Mouse (Mus musculus): ENCODE measurements at regions not wholly inside any gene's neighbourhood (a gene's known extent, or its start where the extent isn't known, plus 50 kb on each side); places are given as distances from the start of the nearest gene placed in this dataset.
"Not testable (repeated sequence)": the region's sequence is repeated elsewhere in the genome, so short reads cannot be mapped to it uniquely, and the experiment has no call there.

GRCm38 (mm10) chr4:44424831-44425704, 124.4 kb downstream of the Melk start:
- DNase-seq (ENCODE audit: low spot score), result no peak

- no peak for DNase-seq (ENCODE audit: low spot score)
Observed at GRCm38 (mm10) chr4:44434593-44434992, 133.9 kb downstream of the Melk start.

- no peak for DNase-seq (ENCODE audit: low spot score)
Observed at GRCm38 (mm10) chr4:44445511-44445910, 144.8 kb downstream of the Melk start.

GRCm38 (mm10) chr4:44450881-44451532, 150.3 kb downstream of the Melk start:
- DNase-seq (ENCODE audit: low spot score), result no peak

- no peak for DNase-seq (ENCODE audit: low spot score)
Observed at GRCm38 (mm10) chr4:44452043-44452618, 151.5 kb downstream of the Melk start.

- peak; percentile 1 for DNase-seq (ENCODE audit: low spot score)
Observed at GRCm38 (mm10) chr4:44453552-44453951, 152.9 kb downstream of the Melk start.

- peak; percentile 3 for DNase-seq (ENCODE audit: low spot score)
Observed at GRCm38 (mm10) chr4:44455851-44456250, 155.2 kb downstream of the Melk start.

GRCm38 (mm10) chr4:44473511-44473910, 172.8 kb downstream of the Melk start:
- DNase-seq (ENCODE audit: low spot score), result not testable (repeated sequence)

Measured in urinary bladder, adult 2 months (tissue).